Mouse (Mus musculus): Measurements from ENCODE around the gene Nrsn2.
"Not testable (repeated sequence)": the region's sequence is repeated elsewhere in the genome, so short reads cannot be mapped to it uniquely, and the experiment has no call there.

Nrsn2 gene

DNA sequence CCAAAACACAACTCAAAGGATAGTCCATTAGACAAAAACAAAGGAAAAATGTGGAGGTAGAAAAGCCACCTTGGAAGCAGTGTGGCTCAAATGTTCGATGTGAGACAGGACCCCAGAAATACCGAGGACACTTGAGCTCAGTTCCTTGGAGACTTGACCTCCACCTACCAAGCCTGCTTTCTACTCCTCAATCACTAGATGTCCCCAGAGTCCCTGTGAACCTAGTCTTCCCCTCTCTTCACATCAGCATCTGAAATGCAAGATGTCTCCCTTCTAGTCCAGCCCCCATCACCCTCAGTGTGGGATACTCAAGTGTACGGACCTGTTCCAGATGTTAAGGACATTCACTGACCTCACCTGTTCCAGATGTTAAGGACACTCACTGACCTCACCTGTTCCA is 16.3 kb upstream of the Nrsn2 start:
- in situ Hi-C loops (cut with MboI, MseI) = loop anchor here (10.0 kb wide), 1 partner anchor 1718 kb away; no protein-coding TSS in a partner anchor

GRCm38 (mm10) chr2:152384191-152384590 is 7.8 kb upstream of the Nrsn2 start:
- in situ Hi-C loops (cut with MboI, MseI) = no loop called here

- in situ Hi-C loops (cut with MboI, MseI) = no loop called here
These were observed 640 bp downstream of the Nrsn2 start for GRCm38 (mm10) chr2:152375652-152376344.

DNA sequence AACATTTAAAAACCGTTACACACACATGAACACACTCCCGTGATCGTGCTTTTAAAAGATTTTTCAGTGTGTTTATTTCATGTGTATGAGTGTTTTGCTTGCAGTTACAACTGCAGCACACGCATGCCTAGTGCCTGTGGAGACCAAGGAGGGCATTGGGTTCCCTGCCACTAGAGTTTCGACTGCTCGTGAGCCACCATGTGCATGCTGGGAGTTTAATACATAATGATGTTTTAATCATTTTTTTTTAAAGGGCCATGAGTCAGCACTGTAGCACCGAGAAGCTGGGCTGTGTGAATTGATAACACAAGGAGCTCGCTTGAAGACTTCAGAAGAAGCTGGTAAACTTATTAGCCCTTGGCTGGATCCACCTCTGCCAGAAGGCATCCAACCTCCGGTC is 2.9 kb downstream of the Nrsn2 start:
- in situ Hi-C loops (cut with MboI, MseI) = no loop called here

DNA sequence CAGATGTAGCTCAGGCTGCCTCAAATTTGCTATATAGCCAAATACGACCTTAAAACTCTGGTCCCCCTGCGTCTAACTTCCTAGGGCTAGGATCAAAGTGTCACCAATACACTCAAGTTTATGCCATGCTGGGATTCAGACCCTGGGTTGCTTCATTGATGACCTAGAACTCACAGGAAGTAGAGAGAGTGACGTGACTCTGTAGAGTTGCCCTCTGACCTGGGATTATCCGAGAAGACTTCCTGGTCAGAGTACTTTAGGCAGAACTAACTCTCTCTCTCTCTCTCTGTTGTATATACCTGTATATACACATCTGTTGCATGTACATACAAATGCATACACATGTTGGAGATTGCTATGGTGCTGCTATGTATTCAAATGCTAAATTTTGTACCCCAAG is 3.8 kb downstream of the Nrsn2 start:
- in situ Hi-C loops (cut with MboI, MseI) = no loop called here

GRCm38 (mm10) chr2:152372104-152372503 is 4.3 kb downstream of the Nrsn2 start:
- in situ Hi-C loops (cut with MboI, MseI) = no loop called here

DNA sequence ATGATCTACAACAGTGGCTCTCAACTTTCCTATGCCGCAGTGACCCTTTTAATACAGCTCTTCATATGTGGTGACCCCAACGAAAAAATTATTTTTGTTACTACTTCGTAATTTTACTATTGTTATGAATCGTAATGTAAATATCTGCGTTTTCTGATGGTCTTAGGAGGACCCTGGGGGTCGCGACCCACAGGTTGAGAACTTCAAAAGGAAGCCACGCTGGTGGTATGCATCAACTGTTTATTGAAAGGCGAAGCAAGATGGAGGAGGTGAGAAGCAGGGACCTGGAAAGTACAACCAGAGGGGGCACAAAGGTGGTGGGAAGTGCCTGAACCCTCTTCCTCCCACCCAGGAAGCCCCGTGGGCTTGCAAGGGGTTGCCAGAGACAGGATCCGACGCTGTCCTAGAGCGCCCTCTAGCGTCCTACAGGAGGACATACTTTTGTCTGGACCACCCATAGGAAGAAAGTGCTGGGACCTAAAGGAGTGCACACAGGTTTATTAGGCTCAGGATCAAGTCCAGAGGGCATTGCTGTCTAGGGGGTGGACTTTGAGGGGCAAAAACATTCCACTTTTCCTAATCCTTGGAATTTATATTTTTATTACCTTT is 7.8 kb downstream of the Nrsn2 start:
- in situ Hi-C loops (cut with MboI, MseI) = loop anchor here (5.0 kb wide), 1 partner anchor 261 kb away; the partner anchor contains the start of gene Srxn1

GRCm38 (mm10) chr2:152367917-152368316 is 8.5 kb downstream of the Nrsn2 start:
- in situ Hi-C loops (cut with MboI, MseI) = loop anchor here (5.0 kb wide), 1 partner anchor 261 kb away; the partner anchor contains the start of gene Srxn1

- in situ Hi-C loops (cut with MboI, MseI) = no loop called here
These were observed 12.9 kb downstream of the Nrsn2 start for GRCm38 (mm10) chr2:152363245-152364147.

DNA sequence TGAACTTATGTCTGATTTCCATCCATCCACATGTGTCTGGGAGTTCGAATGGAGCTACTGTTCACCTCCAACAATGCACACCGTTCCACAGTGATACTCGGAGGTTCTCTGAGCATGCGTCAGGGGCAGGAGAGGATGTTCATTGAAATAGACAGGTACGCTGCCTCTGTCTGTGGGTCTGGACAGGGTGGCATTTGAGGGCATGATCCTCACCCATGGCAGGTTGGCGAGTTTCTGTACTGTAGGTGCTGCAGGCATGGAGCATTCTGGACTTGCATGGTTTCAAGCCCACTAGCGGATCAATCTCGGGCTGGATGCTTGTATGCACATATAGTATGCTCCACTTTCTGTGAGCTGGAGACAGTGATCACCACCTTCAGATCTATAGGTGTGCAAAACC is 15.2 kb downstream of the Nrsn2 start:
- in situ Hi-C loops (cut with MboI, MseI) = no loop called here

GRCm38 (mm10) chr2:152360271-152360775 is 16.1 kb downstream of the Nrsn2 start:
- in situ Hi-C loops (cut with MboI, MseI) = no loop called here

DNA sequence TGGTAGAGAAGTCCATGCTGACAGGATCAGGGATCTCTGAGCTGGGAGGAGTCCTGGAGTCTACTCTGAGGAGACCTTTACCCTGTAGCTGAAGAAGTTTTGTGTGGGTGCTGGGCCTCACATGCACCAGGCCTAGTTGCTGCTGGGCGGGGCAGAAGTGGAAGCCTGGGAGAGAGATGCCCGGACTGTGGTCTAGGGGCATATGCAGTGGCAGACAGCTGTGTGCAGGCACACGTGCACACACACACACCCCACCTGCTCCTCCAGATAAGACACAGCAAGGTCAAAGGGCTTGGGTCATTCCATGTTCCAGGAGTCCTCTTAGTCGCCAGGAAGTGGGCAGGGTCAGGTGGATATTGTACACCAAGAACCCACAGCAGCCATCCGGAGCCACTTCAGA is 16.8 kb downstream of the Nrsn2 start:
- in situ Hi-C loops (cut with MboI, MseI) = no loop called here

DNA sequence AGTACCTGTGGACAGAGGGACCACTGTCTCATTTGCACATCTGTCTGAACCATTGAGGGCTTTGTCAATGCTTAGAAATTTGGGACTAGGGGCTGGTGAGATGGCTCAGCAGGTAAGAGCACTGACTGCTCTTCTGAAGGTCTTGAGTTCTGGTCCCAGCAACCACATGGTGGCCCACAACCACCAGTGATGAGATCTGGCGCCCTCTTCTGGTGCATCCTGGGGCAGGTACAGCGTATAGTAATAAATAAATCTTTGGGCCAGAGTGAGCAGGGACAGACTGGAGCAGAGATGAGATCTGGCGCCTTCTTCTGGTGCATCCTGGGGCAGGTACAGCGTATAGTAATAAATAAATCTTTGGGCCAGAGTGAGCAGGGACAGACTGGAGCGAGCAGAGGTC is 17.5 kb downstream of the Nrsn2 start:
- in situ Hi-C loops (cut with MboI, MseI) = not testable (repeated sequence)

DNA sequence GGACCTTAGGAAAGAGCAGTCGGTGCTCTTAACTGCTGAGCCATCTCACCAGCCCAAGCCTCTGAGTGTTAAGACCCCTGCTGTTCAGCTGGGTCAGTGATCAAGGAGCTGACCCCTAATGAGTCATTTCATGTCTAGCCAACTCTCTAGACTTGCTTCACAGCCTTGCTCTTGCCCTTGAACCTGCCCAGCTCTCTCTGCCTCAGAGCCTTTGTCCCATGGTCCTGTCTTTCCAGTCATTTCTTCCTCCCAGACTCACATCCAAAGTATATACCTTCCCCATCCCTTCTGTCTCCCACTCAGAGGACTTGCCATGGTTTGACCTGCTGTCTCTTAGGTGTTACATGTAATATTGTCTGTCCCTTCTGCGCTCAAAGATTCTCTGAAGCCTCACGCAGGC is 19.2 kb downstream of the Nrsn2 start:
- in situ Hi-C loops (cut with MboI, MseI) = no loop called here

DNA sequence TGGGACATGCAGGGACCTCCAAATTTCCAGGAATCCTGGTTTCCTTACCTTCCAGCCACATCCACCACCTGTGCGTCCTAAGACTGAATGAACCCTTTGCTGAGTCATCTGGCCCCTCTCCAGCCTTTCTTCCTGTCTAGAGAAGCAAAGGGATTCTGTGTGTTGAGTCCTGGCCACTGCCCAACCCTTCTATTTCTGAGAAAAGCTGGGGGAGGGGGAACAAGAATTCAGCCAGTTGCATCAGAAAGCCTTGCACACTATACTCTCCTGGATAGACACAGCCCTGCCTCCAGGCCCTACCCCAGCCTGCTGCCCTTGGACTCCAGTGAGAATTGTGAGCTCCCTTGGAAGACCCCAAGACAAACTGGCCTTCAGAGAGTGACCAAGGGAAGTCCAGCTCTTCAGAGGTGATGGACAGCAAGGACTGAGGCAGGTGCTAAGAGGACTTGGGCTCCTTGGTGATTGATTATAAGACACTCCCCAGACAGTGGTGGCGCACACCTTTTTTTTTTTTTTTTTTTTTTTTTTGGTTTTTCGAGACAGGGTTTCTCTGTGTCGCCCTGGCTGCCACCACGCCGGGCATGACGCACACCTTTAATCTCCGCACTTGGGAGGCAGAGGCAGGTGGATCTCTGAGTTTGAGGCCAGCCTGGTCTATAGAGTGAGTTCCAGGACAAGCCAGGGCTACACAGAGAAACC is 26.4 kb downstream of the Nrsn2 start:
- in situ Hi-C loops (cut with MboI, MseI) = no loop called here

DNA sequence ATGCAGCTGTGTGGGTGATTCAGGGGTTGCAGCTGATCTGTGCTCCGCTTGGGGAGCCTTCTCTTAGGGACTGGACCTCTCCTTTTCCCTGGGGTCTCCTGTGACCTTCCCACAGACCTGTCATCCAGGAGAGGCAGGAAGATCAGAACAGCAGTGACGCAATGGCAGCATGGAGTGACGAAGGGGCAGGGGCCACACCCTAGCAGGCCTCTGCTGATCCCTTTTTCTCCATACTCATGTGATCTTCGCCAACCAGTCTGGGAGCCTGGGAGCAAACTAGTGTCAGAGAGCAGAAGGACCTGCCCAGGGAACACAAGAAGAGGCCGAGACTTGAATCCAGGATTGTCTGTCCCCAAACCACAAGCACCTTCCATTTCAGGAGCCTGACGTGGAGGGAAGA is 27.2 kb downstream of the Nrsn2 start:
- in situ Hi-C loops (cut with MboI, MseI) = no loop called here

DNA sequence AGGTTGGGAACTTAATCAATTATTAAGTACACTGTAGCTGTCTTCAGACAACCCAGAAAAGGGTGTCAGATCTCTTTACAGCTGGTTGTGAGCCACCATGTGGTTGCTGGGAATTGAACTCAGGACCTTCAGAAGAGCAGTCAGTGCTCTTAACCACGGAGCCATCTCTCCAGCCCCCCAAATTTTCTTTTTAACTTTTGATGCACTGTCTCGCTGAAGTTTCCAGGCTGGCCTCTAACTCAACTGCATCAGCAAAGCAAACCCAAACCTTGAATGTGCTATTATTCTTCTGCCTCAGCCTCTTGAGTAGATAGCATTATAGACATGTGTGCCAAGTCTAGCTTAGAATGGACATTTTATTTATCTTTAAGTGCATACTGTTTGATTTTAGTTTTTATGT is 28.7 kb downstream of the Nrsn2 start:
- in situ Hi-C loops (cut with MboI, MseI) = no loop called here

DNA sequence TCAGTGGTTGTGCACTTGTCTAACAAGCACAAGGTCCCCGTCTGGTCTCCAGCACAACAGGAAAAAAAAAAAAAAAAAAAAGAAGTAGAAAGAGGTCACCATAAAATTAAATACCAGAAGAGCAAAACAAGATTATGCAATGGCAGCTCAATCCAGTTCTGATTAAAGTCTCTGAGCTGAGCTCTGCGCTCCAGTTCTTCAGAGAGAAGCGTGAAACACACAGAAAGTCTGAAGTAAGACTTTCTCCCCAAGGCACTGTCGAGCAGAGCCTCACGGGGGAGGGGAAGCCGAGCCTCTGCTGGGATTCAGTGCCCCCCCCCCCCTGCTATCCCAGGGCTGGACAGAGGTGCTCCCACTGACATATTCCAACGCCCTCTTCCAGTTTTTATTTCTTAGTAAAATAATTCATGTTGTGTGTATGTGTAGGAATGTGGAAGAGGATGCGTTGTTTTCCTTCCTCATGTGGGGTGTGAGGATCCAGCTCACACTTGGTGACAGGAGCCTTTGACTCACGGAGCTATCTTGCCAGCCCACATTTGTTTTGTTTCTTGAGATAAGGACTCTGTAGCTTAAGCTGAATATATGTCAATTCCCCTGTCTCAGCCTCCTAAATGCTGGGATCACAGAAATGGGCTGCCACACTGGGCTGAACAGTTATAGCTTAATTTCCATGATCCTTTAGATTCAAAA is 29.5 kb downstream of the Nrsn2 start:
- in situ Hi-C loops (cut with MboI, MseI) = no loop called here

DNA sequence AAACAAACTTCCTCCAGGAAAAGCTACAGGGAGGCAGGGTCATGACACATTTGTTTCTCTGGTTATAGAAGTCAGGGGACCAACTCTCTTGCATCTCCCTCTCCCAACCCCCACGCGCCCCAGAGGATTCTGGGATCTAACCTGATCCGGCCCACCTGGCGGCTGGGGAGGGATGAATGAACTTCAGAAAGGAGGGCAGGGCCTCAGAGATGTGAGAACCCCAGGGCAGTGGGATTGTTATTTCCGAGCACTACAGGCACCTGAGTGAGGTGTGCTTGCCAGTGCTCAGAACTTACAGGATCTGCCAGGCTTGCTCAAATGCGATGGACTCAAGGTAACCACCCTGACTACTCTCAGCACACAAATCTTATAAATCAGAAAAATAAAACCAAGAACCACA is 31.0 kb downstream of the Nrsn2 start:
- in situ Hi-C loops (cut with MboI, MseI) = no loop called here

DNA sequence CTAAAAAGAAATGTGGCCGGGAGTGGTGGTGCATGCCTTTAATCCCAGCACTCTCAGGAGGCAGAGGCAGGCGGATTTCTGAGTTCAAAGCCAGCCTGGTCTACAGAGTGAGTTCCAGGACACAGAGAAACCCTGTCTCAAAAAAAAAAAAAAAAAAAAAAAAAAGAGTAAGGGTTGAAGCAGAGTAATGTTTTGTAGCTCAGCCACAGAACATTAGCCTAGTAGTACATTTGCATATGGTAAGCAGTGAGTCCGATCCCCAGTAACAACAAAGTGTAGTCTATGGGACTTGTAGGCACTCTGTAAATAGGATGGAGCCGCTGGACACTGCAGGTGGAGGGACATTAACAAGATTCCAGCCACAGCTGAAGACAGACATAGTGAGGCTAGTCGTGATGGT is 31.5 kb downstream of the Nrsn2 start:
- in situ Hi-C loops (cut with MboI, MseI) = no loop called here

DNA sequence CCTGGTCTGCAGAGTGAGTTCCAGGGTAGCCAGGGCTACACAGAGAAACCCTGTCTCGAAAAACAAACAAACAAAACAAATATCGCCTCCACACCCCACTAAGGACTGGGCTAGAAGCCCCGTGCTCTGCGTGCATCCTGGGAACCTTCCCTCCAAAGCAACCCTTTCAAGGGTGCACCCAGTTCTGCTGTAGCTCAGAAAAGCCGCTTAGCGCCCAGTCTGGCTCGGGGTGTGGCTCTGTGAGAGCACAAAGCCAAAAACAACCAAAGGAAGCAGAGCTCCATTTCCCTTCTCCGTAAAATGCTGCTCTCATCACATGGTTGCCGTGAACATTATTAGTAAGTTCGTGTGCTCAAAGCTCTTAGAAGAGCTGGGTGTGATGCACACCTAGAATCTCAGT is 32.1 kb downstream of the Nrsn2 start:
- in situ Hi-C loops (cut with MboI, MseI) = no loop called here

Measured in T-helper 1 cell (primary cell).